Mouse (Mus musculus) B cell, adult 2 months (primary cell): Measurements from ENCODE around the gene Wdr62.
"Not testable (repeated sequence)": the region's sequence is repeated elsewhere in the genome, so short reads cannot be mapped to it uniquely, and the experiment has no call there.

Source experiments
- DNase-seq, 2 experiments: peaks; one replicate each; pipeline ENCODE4 v3.0.0; 2022

Gene Wdr62

DNA sequence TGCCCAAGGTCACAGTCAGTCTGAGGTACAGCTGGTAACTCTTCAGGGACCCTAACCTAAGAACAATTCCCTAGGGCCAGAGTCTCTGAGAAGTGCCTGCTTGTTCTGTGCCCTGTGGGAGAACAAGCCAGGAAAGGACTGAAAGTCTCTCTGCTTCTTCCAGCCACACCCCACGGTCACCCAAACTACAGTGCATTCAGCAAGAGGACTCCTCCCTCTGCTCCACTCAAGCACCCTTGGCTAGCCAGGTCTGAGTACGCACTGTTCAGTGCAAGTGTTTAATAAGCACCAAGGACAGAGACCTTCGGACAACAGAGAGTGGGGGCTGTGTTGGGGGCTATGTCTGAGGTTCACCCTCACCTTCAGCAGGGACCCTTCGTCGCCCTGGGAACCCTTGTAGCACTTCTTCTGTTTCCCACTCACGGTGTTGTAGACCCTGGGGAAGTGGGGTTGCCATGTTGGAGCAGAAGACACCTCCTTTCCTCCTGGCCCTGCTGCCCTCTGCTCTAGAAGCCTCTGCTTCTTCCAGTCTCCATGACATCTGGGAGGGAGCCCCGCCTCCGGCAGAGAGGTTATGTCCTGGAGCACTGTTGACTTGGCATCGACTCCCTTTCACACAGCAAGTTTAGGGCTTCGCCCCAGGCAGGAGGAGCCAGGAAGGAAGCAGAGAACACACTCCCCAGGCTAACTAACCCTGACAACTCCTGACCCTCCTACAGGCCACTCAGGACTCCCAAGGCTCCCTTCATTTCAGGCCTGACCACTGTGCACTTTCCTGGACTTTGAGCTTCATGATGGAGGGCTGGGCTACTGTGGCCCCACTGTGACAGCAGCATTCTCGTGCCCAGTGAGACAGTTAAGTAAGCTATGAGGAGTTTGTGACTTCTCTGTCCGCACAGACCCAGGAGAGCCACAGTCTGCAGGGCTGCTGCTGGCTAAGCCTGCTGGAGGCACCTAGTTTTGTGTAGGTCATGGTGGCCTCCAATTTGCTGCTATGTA is 28.0 kb downstream of the Wdr62 start:
- DNase-seq: no peak

DNA sequence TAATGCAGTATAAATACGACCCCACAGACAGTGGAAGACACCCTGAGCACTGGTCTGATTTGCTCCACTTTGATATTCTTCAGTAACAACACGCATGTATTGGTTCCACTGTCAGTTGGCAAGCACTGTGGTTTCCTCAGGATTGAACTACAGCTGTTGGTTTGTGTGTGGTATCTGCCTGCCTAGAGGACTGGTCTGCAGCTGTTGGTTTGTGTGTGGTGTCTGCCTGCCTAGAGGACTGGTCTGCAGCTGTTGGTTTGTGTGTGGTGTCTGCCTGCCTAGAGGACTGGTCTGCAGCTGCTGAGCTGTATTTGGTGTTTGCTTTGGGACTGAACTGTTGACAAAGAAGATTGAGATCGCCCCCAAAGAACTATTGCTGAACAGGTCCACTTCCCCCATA is 42.8 kb downstream of the Wdr62 start:
- DNase-seq: not testable (repeated sequence)

DNA sequence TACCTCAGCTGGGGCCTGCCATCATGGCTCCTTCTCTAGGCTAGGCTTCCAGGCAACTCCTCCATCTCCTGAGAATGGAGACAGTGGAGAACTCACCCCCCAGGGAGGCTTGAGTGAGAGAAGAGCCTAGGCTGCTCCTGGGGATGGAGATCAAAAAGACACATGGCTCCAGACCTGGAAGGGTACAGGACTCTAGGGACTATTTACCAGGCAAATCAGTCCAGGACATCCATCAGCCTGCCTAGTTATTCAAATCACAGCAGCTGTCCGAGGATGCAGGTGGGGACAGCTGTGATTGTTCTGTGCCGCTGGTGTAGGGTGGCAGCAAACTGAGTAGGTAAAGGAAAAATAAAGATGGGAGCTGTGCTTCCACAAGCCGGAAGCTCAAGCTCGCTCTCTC is 44.6 kb downstream of the Wdr62 start, which contains the start of gene Ovol3:
TSS of gene Ovol3 (minus strand) at position 101 of the 400 bp plus-strand sequence.
- no peak for DNase-seq

DNA sequence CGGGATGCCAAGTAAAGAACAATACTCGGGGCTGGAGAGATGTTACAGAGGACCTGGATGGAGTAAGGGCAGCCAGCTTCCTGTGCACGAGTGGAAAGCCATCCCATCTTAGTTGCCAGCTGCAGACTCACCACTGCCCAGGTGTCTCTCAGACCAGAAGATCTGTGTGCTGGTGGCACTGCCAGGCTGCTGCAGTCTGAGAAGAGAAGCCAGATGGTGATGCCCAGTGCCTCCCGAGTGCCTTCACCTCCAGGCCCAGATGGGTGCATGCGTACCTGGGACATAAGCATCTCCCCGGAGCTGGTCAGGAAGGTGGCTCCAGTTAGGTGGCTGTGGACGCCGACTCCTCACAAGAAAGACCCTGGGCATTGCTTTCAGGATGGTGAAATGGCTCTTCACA is 45.1 kb downstream of the Wdr62 start:
- DNase-seq: no peak

DNA sequence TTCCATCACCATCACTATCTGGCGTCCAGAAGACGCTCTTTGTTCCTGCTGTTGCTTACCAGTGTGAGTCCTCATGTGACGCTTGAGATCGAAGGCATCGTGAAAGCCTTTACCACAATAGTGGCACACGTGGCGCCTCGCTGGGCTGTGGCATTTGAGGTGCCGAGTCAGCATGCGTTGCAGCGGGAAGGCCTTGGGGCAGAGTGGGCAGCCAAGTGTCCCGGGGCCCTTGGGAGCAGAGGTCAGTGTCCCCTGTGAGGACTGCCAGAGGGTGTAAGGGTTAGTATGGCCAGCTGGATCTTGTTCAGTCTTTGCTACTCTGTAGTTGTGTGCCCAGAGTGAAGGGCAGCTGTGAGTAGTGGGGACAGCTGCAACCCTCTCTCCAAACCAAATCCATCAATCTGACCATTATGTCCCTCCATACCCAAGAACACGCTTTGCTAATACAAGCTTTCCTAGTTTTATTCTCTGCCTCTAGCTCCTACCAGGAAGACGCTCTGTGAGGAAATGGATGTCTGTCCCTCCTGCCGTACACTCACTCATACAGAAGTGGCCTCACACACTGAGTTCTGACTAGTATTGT is 45.9 kb downstream of the Wdr62 start:
- DNase-seq: no peak

DNA sequence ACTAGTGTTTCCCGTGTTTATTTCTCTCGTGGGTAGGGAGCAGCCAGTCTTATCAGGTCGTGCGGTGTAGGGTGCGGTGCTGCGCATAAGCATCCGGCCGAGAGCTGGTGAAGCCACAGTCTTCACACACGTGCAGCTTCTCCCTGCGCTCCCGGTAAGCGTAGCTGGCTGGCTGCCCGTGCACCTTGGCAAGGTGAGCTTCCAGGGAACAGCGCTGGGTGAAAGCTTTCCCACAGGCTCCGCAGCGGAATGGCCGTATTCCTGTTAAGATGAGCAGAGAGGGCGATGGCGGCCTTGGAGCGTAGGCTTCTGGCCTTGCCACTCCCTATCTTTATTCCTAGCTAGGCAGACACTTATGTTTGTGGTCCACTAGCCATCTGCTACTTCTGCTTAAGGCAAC is 46.8 kb downstream of the Wdr62 start:
- no peak for DNase-seq

DNA sequence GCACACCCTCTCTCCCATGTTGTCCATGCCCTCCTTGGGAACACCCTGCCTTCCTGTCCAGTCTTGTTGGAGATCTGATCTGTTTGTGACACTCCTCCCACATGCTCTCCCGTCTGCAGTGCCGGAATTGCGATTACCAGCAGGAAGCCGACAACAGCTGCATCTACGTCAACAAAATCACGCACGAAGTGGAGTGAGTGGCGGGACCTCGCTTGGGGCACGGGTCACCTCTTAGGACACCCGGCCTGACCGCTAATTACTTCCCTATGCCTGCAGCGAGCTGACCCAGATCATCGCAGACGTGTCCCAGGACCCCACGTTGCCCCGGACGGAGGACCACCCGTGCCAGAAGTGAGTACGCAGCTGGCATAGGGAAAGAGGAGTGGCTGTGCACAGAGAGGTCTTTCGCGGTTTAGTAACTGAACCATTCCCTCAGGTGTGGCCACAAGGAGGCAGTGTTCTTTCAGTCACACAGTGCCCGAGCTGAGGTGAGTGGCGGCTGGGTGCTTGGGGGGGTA is 47.5 kb downstream of the Wdr62 start:
- DNase-seq: peak; percentile 70 to 71

DNA sequence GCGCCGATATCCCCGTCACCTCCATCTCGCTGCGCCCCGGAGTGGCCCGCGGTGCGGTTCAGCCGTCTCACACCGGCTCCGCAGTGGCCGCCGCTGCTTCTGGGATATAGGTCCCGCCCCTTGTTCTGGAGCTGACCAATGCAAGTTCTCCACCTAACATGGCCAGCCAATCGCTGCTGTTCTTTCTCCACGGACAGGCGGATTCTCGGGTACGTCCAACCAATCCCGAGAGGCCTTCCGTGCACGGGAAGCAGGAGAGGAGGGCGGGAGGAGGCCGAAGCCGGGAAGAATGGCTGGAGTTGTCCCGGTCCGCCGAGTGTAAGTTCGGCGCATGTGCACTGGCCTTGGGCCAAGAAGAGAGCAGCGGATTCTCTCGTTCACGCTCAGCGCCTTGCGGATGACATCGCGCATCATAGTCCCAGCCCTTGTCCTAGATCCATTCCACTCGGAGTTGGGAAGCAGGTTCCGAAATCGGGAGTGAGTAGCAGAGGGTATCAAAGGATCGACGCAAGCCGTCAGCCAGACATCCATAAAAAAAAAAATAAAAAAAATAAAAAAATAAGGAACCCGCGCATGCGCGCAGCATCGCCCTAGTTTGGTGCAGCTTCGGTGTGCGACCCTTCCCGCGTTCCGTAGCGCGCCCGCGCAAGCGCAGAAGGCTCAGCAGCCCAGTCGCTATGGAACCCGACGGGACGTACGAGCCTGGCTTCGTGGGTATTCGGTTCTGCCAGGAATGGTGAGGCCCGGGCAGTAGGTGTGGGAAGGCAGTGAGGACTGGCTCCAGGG is 48.4 kb downstream of the Wdr62 start, which contains the start of the genes Polr2i and Tbcb:
TSS of gene Polr2i (plus strand) at position 280 of the 786 bp plus-strand sequence.
TSS of gene Tbcb (minus strand) at position 604 of the 786 bp plus-strand sequence.
- DNase-seq: peak; percentile 95 to 96

DNA sequence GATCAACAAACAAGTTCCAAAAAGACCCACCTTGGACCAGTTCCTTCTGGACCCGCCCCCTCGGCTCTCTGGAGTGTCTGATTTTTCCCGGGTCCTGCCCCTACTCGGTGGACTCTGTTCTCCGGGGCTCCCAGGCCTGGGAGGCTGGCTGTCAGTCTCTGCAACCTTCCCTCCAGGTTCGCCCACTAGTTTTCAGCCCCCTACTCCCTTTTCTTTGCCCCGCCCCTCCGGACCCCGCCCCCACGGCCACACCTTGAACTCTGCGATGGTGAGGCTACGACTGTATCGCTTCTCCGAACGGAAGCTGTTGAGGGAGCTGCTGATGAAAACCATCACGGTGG is 48.9 kb downstream of the Wdr62 start:
- no peak for DNase-seq

DNA sequence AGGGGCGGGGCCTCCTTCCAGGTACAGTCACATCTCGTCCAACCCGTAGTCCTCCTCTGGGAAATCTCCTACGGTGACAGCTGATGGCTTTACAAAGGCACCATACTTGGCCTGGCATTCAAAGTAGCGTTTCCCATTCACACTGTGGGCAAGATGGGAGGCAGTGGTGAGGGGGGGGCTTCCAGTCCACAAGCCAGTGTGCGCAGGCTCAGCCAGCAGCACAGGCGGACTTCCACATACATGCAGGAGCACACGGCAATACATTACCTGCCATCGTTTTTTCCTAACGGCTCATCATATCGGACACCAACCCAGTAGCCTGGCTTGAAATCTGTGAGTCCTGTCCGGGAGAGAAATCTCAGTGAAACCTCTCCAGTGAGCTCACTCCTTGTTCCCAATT is 56.0 kb downstream of the Wdr62 start:
- DNase-seq: no peak

DNA sequence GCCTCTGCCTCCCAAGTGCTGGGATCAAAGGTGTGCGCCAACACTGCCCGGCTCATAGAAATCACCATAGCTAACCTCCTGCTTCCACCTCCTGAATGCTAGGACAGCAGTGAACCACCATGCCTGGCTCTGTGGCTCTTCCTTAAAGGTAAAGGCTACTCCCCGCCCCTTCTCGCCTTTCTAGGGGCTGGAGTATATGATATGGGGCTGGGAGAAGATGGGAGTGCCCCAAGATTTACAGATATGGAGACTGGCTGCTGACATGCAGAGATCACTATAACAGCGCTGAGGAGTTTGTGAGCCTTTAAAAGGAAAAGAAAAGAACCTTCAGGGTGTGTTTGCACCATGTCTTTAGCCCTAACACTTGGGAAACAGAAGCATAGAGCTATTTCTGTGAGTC is 58.0 kb downstream of the Wdr62 start:
- DNase-seq: no peak

DNA sequence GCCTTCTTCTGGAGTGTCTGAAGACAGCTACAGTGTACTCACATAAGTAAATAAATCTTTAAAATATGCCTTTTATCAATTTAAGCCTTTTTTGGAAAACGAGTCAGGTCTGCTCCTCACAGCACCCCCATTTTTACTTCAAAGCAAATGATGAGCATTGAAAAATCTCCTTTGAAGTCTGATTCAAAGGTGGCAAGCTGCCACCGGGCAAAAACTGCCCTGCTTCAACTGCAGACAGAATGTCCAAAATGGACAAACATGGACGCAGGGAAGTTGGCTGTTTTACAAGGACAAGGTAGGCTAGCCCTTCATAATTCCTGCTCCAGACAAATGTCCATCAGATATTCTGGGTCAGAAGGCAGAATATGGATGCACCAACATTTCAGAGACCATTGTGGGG is 58.8 kb downstream of the Wdr62 start:
- no peak for DNase-seq

DNA sequence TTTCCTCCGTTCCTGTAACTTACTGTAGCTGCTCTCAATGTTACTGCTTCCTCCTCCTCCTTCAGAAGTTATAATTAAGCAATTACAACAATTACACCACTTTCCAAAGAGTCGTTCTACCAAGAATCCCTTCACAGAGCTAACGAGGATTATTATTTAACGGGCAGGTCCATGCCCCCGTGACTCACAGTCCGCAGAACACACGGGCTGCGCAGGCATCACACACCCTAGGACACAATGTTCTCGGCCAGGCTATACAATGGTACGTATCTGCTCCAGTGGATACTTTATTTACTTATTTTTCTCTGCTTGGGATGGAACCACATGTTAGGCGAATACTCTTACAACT is 60.2 kb downstream of the Wdr62 start:
- DNase-seq: no peak

DNA sequence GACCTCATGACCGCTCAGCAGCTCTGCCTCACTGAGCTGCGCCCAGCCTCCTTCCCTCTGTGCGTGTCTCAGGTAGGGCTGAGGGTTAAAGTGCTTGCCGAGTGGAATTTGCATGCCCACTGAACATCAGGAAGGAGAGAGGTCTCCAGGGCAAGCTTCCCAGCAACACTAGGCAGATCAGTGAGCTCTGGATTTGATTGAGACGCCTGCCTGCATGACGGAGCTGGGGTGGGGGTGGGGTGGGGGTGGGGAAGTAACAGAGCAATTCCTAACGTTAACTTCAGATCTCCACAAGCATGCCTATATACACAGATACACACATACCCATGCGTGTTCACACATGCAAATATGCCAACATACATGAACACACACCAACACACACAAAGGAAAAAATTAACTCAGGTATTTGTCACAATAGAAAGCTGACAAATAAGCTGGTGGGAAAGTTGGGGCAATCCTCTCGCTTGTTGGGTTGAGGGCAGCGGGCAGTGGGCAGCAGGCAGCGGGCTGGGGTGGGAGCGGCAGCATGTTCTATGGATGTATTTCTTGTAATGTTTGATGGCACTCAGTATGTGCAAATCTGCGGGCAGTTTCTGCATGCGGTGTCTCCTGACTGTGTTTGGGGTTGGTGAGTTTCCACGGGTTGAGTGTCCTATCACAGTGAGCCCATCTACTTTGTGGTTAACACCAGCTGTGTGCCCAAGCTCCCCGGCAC is 60.8 kb downstream of the Wdr62 start:
- DNase-seq: peak; percentile 21 to 22

DNA sequence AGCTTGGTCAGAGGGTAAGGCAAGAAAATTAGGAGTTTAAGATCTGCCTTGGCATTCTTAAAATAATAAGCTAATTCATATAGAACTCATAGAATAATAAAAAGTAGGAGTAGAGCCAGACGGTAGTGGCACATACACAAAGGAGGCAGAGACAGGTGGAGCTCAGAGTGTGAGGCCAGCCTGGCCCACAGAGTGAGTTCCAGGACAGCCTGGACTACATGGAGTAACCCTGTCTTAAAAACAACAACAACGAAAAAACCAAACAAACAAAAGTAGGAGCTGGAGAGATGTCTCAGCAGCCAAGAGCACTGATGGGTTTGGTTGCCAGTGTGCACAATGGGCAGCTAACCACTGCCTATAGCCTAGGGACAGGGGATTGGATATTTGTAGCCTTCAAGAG is 62.9 kb downstream of the Wdr62 start:
- no peak for DNase-seq

DNA sequence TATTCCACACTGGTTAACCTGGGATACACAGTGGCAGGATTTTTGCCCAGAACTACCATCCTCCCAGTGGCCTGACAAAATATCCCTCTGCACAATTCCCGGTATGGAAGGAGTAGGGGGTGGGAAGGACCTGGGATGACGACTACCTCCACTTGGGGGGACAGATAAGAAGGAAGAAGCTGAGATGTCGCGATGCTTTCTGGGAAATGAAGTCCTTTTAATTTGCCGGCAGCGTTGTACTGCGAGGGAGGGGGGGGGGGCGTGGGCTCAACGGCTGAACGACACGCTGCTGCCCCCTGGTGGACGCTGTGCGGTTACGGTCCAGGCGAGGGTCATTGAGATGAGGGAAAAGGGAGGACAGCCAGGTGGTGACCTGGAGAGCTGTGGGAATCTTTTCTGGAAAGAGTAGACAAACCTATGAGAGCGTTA is 63.5 kb downstream of the Wdr62 start:
- DNase-seq: peak; percentile 81 to 82

DNA sequence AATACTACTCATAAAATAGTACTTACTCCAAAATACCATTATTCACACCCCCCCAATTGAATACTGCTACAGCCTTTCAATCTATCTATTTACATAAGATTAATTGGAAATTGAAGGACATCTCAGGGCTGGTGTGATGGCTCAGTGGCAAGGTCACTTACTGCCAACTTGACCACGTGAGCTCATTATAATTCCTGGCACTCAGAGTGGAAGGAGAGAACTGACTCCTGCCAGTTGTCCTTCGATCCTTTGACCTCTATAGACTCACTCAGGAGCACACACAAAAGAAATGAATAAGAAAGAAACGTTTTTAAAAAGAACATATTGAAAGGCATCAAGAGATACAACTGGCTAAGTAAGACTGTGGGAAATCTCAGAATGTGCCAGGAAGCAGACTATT is 64.3 kb downstream of the Wdr62 start:
- no peak for DNase-seq

DNA sequence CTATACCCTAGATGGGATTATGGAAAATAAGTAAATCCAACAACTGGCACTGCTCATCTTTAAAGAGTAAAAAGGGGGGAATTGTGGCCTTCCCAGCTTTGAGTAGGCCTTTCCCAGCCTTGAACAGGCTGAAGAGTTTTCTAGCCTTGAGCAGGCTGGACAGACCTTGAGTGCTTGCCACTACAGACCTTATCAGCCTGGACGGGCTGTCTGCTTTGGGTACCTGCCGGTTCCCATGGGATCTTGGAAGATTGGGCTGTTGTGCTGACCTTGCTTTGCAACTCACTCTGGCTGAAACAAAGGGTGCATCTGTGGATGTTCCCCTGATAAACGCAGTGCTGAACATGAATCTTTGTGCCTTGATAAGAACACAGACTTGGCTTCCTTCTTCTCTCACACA is 66.3 kb downstream of the Wdr62 start:
- DNase-seq: no peak

DNA sequence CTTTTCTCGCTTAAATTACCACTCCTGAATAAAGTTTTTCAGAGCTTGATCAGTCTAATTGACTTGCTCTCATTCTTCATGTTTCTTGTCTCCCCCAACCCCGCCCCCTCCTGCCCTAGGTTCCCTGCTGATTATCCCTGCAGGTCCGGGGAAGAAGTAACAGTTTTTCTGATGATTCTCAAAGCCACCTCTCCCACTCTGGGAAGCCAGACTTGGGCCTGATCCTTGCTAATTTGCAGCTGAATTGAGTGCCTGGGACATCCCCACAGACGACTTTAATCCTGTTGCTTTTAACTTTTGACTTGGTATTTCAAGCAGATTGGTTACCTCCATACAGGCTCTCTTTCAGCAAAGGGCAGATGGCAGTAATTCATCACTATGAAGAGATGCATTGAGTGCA is 69.2 kb downstream of the Wdr62 start:
- DNase-seq: no peak

DNA sequence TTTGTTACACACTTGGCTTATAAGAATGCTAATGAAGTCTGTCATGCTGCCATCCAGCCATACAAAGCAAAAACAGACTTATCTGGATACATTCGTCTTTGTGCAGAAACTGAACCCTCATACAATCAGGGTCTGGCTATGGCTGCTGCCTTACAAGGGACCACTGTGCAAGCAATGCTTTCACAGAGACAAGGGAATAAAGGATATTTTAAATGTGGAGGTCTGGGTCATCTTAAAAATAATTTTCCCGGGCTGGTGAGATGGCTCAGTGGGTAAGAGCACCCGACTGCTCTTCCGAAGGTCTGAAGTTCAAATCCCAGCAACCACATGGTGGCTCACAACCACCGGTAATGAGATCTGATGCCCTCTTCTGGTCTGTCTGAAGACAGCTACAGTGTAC is 73.9 kb downstream of the Wdr62 start:
- DNase-seq: not testable (repeated sequence)

DNA sequence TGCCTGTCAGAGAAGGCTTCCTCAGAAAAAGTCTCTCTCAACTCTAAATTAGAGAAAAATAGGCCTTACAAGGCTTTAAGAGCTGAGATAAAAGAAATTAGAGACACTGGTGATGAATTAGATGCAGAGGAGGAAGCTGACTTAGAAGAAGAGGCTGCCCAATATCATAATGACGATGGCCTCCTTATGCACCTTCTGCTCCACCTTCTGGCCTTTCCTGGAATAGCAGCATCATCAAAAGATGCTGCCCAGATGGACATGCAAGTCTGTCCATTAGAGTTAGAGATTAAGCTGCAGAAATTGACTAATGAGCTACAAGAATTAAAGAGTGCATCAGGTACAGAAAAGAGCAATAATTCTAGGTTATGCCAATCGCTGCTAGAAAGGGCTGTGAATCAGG is 74.8 kb downstream of the Wdr62 start:
- peak; percentile 73 to 74 for DNase-seq

DNA sequence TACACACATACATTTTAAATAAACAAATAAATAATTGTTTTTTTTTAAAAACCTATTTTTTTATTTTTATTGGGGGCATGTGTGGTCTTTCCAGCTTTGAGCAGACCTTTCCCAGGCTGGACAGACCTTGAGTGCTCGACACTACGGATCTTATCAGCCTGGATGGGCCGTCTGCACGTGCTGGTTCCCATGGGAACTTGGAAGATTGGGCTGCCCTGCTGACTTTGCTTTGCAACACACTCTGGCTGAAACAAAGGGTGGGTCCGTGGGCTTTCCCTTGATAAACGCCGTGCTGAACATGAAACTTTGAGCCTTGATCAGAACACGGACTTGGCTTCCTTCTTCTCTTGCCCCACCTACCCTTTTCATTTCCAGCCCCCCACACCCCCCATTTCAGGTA is 75.8 kb downstream of the Wdr62 start:
- no peak for DNase-seq
